Mouse (Mus musculus): ENCODE measurements at regions not wholly inside any gene's neighbourhood (a gene's known extent, or its start where the extent isn't known, plus 50 kb on each side); places are given as distances from the start of the nearest gene placed in this dataset.

- Histone ChIP-seq H3K27me3 (ENCODE audit: insufficient read depth, low read length) (no peaks in the 10 kb centered on the region), H3K36me3 (ENCODE audit: insufficient read depth, low read length) (peaks cover 8% of the 10 kb centered on the region; the same call in 1 of the 2 replicates), H3K27ac (ENCODE audit: low read depth, low read length) (no peak overlapping the region), H3K4me2 (ENCODE audit: low read depth, low read length, poor library complexity, severe bottlenecking) (no peak overlapping the region), H3K4me3 (ENCODE audit: low read depth, low read length) (no peak overlapping the region), H3K9me3 (ENCODE audit: low read length) (no peaks in the 10 kb centered on the region), H3K4me1 (ENCODE audit: insufficient read depth, low read length) (0 out of 2 replicates have a peak, but pooled peaks cover 4% of the 10 kb centered on the region), H3K9ac (replicated peaks; ENCODE audit: low read length, poor library complexity, severe bottlenecking) (no peak overlapping the region)
- DNase-seq (ENCODE audit: low spot score), result no peak
- WGBS, result 95% methylated on average over 4 of the region's 4 CpGs
- ATAC-seq (ENCODE audit: low FRiP score), result no peak; the same call in 1 of the 2 replicates
- no peak for TF ChIP-seq CTCF (IDR thresholded peaks at IDR 0.05)
Observed at GRCm38 (mm10) chr12:25172450-25172849, 75.5 kb upstream of the Id2 start.

- no peak for ATAC-seq (ENCODE audit: low FRiP score)
- no peak for DNase-seq (ENCODE audit: low spot score)
- no peak for TF ChIP-seq CTCF (IDR thresholded peaks at IDR 0.05)
- H3K27me3 ChIP-seq (ENCODE audit: insufficient read depth, low read length), result no peaks in the 10 kb centered on the region
- WGBS, result 89% methylated on average over 3 of the region's 3 CpGs
- H3K27ac ChIP-seq (ENCODE audit: low read depth, low read length), result no peak overlapping the region
- no peak overlapping the region for H3K4me3 ChIP-seq (ENCODE audit: low read depth, low read length)
- H3K4me2 ChIP-seq (ENCODE audit: low read depth, low read length, poor library complexity, severe bottlenecking), result no peak overlapping the region
- 0 out of 2 replicates have a peak, but pooled peaks cover 4% of the 10 kb centered on the region for H3K4me1 ChIP-seq (ENCODE audit: insufficient read depth, low read length)
- H3K9me3 ChIP-seq (ENCODE audit: low read length), result no peaks in the 10 kb centered on the region
- no peak overlapping the region for H3K9ac ChIP-seq (replicated peaks; ENCODE audit: low read length, poor library complexity, severe bottlenecking)
- peaks cover 8% of the 10 kb centered on the region; the same call in 1 of the 2 replicates for H3K36me3 ChIP-seq (ENCODE audit: insufficient read depth, low read length)
Observed at GRCm38 (mm10) chr12:25169611-25170010, 72.7 kb upstream of the Id2 start.

GRCm38 (mm10) chr12:25168213-25168545 lies 71.2 kb upstream of the Id2 start:
- Histone ChIP-seq H3K27me3 (ENCODE audit: insufficient read depth, low read length) (no peaks in the 10 kb centered on the region), H3K4me2 (ENCODE audit: low read depth, low read length, poor library complexity, severe bottlenecking) (no peak overlapping the region), H3K9me3 (ENCODE audit: low read length) (no peaks in the 10 kb centered on the region), H3K4me3 (ENCODE audit: low read depth, low read length) (no peak overlapping the region), H3K36me3 (ENCODE audit: insufficient read depth, low read length) (peaks cover 8% of the 10 kb centered on the region; the same call in 1 of the 2 replicates), H3K27ac (ENCODE audit: low read depth, low read length) (no peak overlapping the region), H3K4me1 (ENCODE audit: insufficient read depth, low read length) (0 out of 2 replicates have a peak, but pooled peaks cover 4% of the 10 kb centered on the region), H3K9ac (replicated peaks; ENCODE audit: low read length, poor library complexity, severe bottlenecking) (no peak overlapping the region)
- WGBS, result 92% methylated on average over 5 of the region's 5 CpGs
- DNase-seq (ENCODE audit: low spot score) (no peak), ATAC-seq (ENCODE audit: low FRiP score) (no peak)
- no peak for TF ChIP-seq CTCF (IDR thresholded peaks at IDR 0.05)

GRCm38 (mm10) chr12:25167504-25168212 lies 70.7 kb upstream of the Id2 start:
- 70% methylated on average over 12 of the region's 12 CpGs for WGBS
- no peak overlapping the region for H3K9ac ChIP-seq (replicated peaks; ENCODE audit: low read length, poor library complexity, severe bottlenecking)
- H3K9me3 ChIP-seq (ENCODE audit: low read length), result no peaks in the 10 kb centered on the region
- no peak overlapping the region for H3K27ac ChIP-seq (ENCODE audit: low read depth, low read length)
- 0 out of 2 replicates have a peak, but pooled peaks cover 2% of the 10 kb centered on the region for H3K4me1 ChIP-seq (ENCODE audit: insufficient read depth, low read length)
- no peaks in the 10 kb centered on the region for H3K27me3 ChIP-seq (ENCODE audit: insufficient read depth, low read length)
- H3K36me3 ChIP-seq (ENCODE audit: insufficient read depth, low read length), result peaks cover 8% of the 10 kb centered on the region; the same call in 1 of the 2 replicates
- no peak overlapping the region for H3K4me3 ChIP-seq (ENCODE audit: low read depth, low read length)
- no peak for TF ChIP-seq CTCF (IDR thresholded peaks at IDR 0.05)
- H3K4me2 ChIP-seq (ENCODE audit: low read depth, low read length, poor library complexity, severe bottlenecking), result no peak overlapping the region
- ATAC-seq (ENCODE audit: low FRiP score) (no peak), DNase-seq (ENCODE audit: low spot score) (no peak)

DNA sequence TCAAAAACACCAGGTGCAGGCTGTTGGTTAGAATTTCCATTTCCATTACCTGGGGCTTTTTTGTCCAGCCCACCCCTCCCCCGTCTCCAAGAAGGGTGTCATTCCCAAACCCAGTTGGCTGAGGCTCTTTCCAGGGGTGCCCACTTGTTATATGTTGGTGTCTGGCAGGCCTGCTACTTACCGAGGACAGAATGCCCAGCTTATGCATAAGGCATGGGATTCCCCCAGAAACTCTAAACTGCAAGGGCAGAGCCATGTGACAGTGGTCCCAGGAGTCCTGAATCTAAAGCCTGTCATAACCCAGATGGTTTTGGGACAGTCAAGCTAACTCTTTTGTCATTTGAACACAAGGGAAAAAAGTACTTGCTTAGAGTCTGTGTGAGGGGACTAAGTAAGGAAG lies 69.6 kb upstream of the Id2 start:
- Histone ChIP-seq H3K9ac (replicated peaks; ENCODE audit: low read length, poor library complexity, severe bottlenecking) (no peak overlapping the region), H3K4me3 (ENCODE audit: low read depth, low read length) (no peak overlapping the region), H3K4me1 (ENCODE audit: insufficient read depth, low read length) (no peaks in the 10 kb centered on the region), H3K27ac (ENCODE audit: low read depth, low read length) (no peak overlapping the region), H3K27me3 (ENCODE audit: insufficient read depth, low read length) (no peaks in the 10 kb centered on the region), H3K9me3 (ENCODE audit: low read length) (no peaks in the 10 kb centered on the region), H3K36me3 (ENCODE audit: insufficient read depth, low read length) (peaks cover 8% of the 10 kb centered on the region; the same call in 1 of the 2 replicates), H3K4me2 (ENCODE audit: low read depth, low read length, poor library complexity, severe bottlenecking) (no peak overlapping the region)
- no peak for DNase-seq (ENCODE audit: low spot score)
- ATAC-seq (ENCODE audit: low FRiP score), result no peak
- WGBS, result 57% methylated on average over 2 of the region's 2 CpGs
- no peak for TF ChIP-seq CTCF (IDR thresholded peaks at IDR 0.05)

DNA sequence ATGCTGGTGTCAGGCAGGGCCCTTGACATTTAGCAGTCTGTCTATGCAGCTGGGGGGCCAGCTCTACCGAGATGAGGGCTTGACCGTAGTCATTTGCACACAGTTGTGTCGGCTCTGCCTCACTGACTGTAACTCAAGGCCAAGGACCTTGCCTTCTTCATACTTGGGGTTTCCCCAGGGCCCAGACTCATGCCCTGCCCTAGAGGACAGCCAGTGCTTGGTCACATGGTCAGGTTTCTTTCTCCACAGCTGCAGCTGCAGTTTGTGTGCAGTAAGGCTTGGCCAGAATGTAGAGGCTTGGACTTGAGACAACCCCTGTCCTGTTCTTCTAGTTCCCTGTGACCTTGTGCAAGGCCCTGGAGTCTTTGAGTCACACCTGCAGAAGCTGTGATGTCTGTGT lies 68.7 kb upstream of the Id2 start:
- H3K27me3 ChIP-seq (ENCODE audit: insufficient read depth, low read length), result no peaks in the 10 kb centered on the region
- H3K36me3 ChIP-seq (ENCODE audit: insufficient read depth, low read length), result peaks cover 8% of the 10 kb centered on the region; the same call in 1 of the 2 replicates
- no peak overlapping the region for H3K27ac ChIP-seq (ENCODE audit: low read depth, low read length)
- H3K9me3 ChIP-seq (ENCODE audit: low read length), result no peaks in the 10 kb centered on the region
- no peak overlapping the region for H3K4me3 ChIP-seq (ENCODE audit: low read depth, low read length)
- no peak for TF ChIP-seq CTCF (IDR thresholded peaks at IDR 0.05)
- H3K4me2 ChIP-seq (ENCODE audit: low read depth, low read length, poor library complexity, severe bottlenecking), result no peak overlapping the region
- H3K4me1 ChIP-seq (ENCODE audit: insufficient read depth, low read length), result no peaks in the 10 kb centered on the region
- 87% methylated on average over 3 of the region's 3 CpGs for WGBS
- ATAC-seq (ENCODE audit: low FRiP score), result no peak
- DNase-seq (ENCODE audit: low spot score), result no peak
- H3K9ac ChIP-seq (replicated peaks; ENCODE audit: low read length, poor library complexity, severe bottlenecking), result no peak overlapping the region

Measured in midbrain, postnatal 0 days (tissue).